26 mouse cellular contexts compared by ENCODE assay signal in genomic region chr3:52281882-52282281, GRCm38 (mm10). TPM values are rescaled to one million over a fixed set of nuclear protein-coding genes. Genes with fewer than 3 reads are reported as not detected.
DNase-seq lines count a peak whose midpoint lies in the region; ATAC-seq and TF ChIP-seq lines count a peak whose summit lies in the region.
"Had no signal": no experiment of that assay in that cellular context is flagged by ENCODE, and none has a peak within 500 bp of the region (broad histone marks: within the 10 kb centered on the region; RNA-seq: fewer than 3 reads in every experiment).

No protein-coding gene starts in this region.

- no peak overlapping the region for H3K9ac ChIP-seq in midbrain, embryonic 11.5 days (ENCODE audit: low read length)
- no peak overlapping the region for H3K9ac ChIP-seq in intestine, embryonic 16.5 days (ENCODE audit: low read depth, low read length)
- H3K9ac ChIP-seq: embryonic facial prominence, embryonic 12.5 days; forebrain, embryonic 13.5 days; forebrain, embryonic 15.5 days had no signal

- H3K36me3 ChIP-seq in midbrain, embryonic 11.5 days (ENCODE audit: control insufficient read depth, insufficient read depth, low read length): no peaks in the 10 kb centered on the region
- no peaks in the 10 kb centered on the region for H3K36me3 ChIP-seq in midbrain, embryonic 10.5 days
- no peaks in the 10 kb centered on the region for H3K36me3 ChIP-seq in intestine, embryonic 16.5 days (ENCODE audit: control insufficient read depth, insufficient read depth, low read length)
- peaks cover 1% of the 10 kb centered on the region; the same call in 1 of the 2 replicates for H3K36me3 ChIP-seq in small intestine, adult 2 months (ENCODE audit: control insufficient read depth, insufficient read depth, low read length)
- H3K36me3 ChIP-seq: embryonic facial prominence, embryonic 12.5 days; forebrain, embryonic 15.5 days; G1E had no signal

- TF ChIP-seq CTCF in small intestine, adult 2 months (IDR thresholded peaks at IDR 0.05; ENCODE audit: extremely low read depth, insufficient read length, insufficient replicate concordance, low read depth, low read length): no peak

- H3K9me3 ChIP-seq in midbrain, embryonic 11.5 days (ENCODE audit: control insufficient read depth, low read length): no peaks in the 10 kb centered on the region; the same call in 1 of the 2 replicates
- H3K9me3 ChIP-seq in midbrain, embryonic 10.5 days (replicated peaks): no peaks in the 10 kb centered on the region
- no peaks in the 10 kb centered on the region for H3K9me3 ChIP-seq in intestine, embryonic 16.5 days (ENCODE audit: control insufficient read depth, low read length)
- H3K9me3 ChIP-seq: embryonic facial prominence, embryonic 12.5 days; forebrain, embryonic 13.5 days; forebrain, embryonic 15.5 days had no signal

- no peak overlapping the region for H3K4me3 ChIP-seq in midbrain, embryonic 11.5 days (ENCODE audit: low read depth, low read length)
- no peak overlapping the region for H3K4me3 ChIP-seq in midbrain, embryonic 10.5 days
- H3K4me3 ChIP-seq in intestine, embryonic 16.5 days (ENCODE audit: low read length): no peak overlapping the region
- no peak overlapping the region for H3K4me3 ChIP-seq in small intestine, adult 2 months (ENCODE audit: low read depth, low read length)
- H3K4me3 ChIP-seq: embryonic facial prominence, embryonic 12.5 days; forebrain, embryonic 13.5 days; forebrain, embryonic 15.5 days had no signal

- no peaks in the 10 kb centered on the region for H3K27me3 ChIP-seq in midbrain, embryonic 11.5 days (ENCODE audit: control insufficient read depth, insufficient read depth, low read length)
- H3K27me3 ChIP-seq in midbrain, embryonic 10.5 days (ENCODE audit: low read depth, poor library complexity, severe bottlenecking): no peaks in the 10 kb centered on the region
- no peaks in the 10 kb centered on the region for H3K27me3 ChIP-seq in intestine, embryonic 16.5 days (replicated peaks; ENCODE audit: control insufficient read depth, insufficient read depth, low read length)
- no peaks in the 10 kb centered on the region for H3K27me3 ChIP-seq in small intestine, adult 2 months (ENCODE audit: control insufficient read depth, insufficient read depth, low read length)
- H3K27me3 ChIP-seq: CH12.LX; embryonic facial prominence, embryonic 12.5 days; forebrain, embryonic 13.5 days; forebrain, embryonic 15.5 days; Patski had no signal

- 91% methylated on average over 3 of the region's 3 CpGs for WGBS in midbrain, embryonic 11.5 days
- 93% methylated on average over 3 of the region's 3 CpGs for WGBS in midbrain, embryonic 10.5 days
- 74% methylated on average over 3 of the region's 3 CpGs for WGBS in intestine, embryonic 16.5 days
- 31% methylated on average over 3 of the region's 3 CpGs for WGBS in small intestine, adult 2 months

- DNase-seq in heart, adult 11 months: peak; percentile 64
- DNase-seq in heart, adult 8-10 months (ENCODE audit: low spot score): no peak
- DNase-seq in midbrain, embryonic 11.5 days (ENCODE audit: low spot score, missing footprints): peak; percentile 51
- no peak for DNase-seq in midbrain, embryonic 10.5 days (ENCODE audit: low spot score)
- no peak for DNase-seq in layer of hippocampus, postnatal 14 days (ENCODE audit: low spot score in 2 of 2)
- no peak for DNase-seq in right cerebral cortex, adult 18-20 months
- DNase-seq: adrenal gland, adult 8-10 months; adrenal gland, postnatal 14 days; adrenal gland, postnatal 36 days; B cell, adult 2 months; cerebellum, adult 18-20 months; cerebellum, adult 8-10 months; cerebellum, adult 9-11 months; cerebellum, postnatal 14 days; cerebellum, postnatal 36 days; embryo, embryonic 11 days had no signal

- no peak overlapping the region for H3K4me2 ChIP-seq in midbrain, embryonic 11.5 days
- 0 out of 2 replicates have a peak overlapping the region, but pooled peaks have one; percentile 2 for H3K4me2 ChIP-seq in intestine, embryonic 16.5 days (ENCODE audit: low read depth, low read length)
- H3K4me2 ChIP-seq: embryonic facial prominence, embryonic 12.5 days; forebrain, embryonic 13.5 days; forebrain, embryonic 15.5 days had no signal

- ATAC-seq in midbrain, embryonic 11.5 days (ENCODE audit: low FRiP score): no peak
- peak; percentile 55 for ATAC-seq in intestine, embryonic 16.5 days
- ATAC-seq: activated CD4-positive, CD25-positive, alpha-beta regulatory T cell, adult 4 months; CD4-positive, CD25-positive, alpha-beta regulatory T cell, adult 4 months; forebrain, embryonic 13.5 days; forebrain, embryonic 15.5 days; Patski had no signal

- H3K27ac ChIP-seq in midbrain, embryonic 11.5 days (ENCODE audit: low read depth, low read length): no peak overlapping the region
- H3K27ac ChIP-seq in midbrain, embryonic 10.5 days (replicated peaks): no peak overlapping the region
- peak overlapping the region; percentile 47 for H3K27ac ChIP-seq in intestine, embryonic 16.5 days (ENCODE audit: low read length)
- peak overlapping the region; percentile 42; the same call in 1 of the 2 replicates for H3K27ac ChIP-seq in small intestine, adult 2 months (ENCODE audit: insufficient read depth, low read depth, low read length)
- H3K27ac ChIP-seq: embryonic facial prominence, embryonic 12.5 days; forebrain, embryonic 13.5 days; forebrain, embryonic 15.5 days had no signal

- H3K4me1 ChIP-seq in midbrain, embryonic 11.5 days (ENCODE audit: control insufficient read depth, insufficient read depth, low read length): no peaks in the 10 kb centered on the region
- H3K4me1 ChIP-seq in midbrain, embryonic 10.5 days: no peaks in the 10 kb centered on the region
- peaks cover 5% of the 10 kb centered on the region; the same call in 1 of the 2 replicates for H3K4me1 ChIP-seq in intestine, embryonic 16.5 days (ENCODE audit: control insufficient read depth, insufficient read depth, low read length)
- H3K4me1 ChIP-seq in small intestine, adult 2 months (ENCODE audit: control insufficient read depth, insufficient read depth, insufficient read length, low read length): peaks cover 16% of the 10 kb centered on the region; the same call in 1 of the 2 replicates
- H3K4me1 ChIP-seq: forebrain, embryonic 13.5 days; forebrain, embryonic 15.5 days had no signal

- no peak for TF ChIP-seq POLR2A in small intestine, adult 2 months (IDR thresholded peaks at IDR 0.05; ENCODE audit: low read depth, low read length)

RNA-seq across cellular contexts. Expression of gene Foxo1, which starts 13.7 kb away (rescaled TPM):
- total RNA-seq in heart, adult 8-10 months (2022): 10 to 100 TPM in 3 of 4 experiments, 1 to 10 TPM in 1; 9.4 to 11.7 (median 10.8) TPM
- 2.7 and 3.0 TPM in 2 replicates for polyA plus RNA-seq in midbrain, embryonic 11.5 days (2014; fragmentation: Nextera tagmentation; extraction: Ambion mirVana)
- 1.9 and 2.1 TPM in 2 replicates for polyA plus RNA-seq in midbrain, embryonic 10.5 days (2016; fragmentation: Nextera tagmentation; extraction: Ambion mirVana)
- 3.5 and 4.4 TPM in 2 replicates for polyA plus RNA-seq in intestine, embryonic 16.5 days (2015; fragmentation: Nextera tagmentation; extraction: Ambion mirVana)
- 6.0 and 13.3 TPM in 2 replicates for polyA plus RNA-seq in small intestine, adult 2 months (2012; rRNA removed)
- total RNA-seq in layer of hippocampus, postnatal 14 days (2021): 10 to 100 TPM; 22.1 to 22.9 TPM
- polyA plus RNA-seq: G1E had no signal

Comparison
In these comparisons a context has a peak if more than half of its experiments do, and no peak if none do; other contexts are left out.
1. DNase-seq: peak in heart, adult 11 months (single experiment) and midbrain, embryonic 11.5 days (single experiment); none in heart, adult 8-10 months (single experiment), midbrain, embryonic 10.5 days (single experiment), layer of hippocampus, postnatal 14 days (0 of 2) and right cerebral cortex, adult 18-20 months (single experiment).
2. H3K27ac ChIP-seq: peak in intestine, embryonic 16.5 days (single experiment) and small intestine, adult 2 months (single experiment); none in midbrain, embryonic 11.5 days (single experiment) and midbrain, embryonic 10.5 days (single experiment).